Mouse (Mus musculus) kidney, embryonic 16.5 days (tissue): ENCODE measurements around the gene BC053393. TPM values are rescaled to one million over a fixed set of nuclear protein-coding genes. Genes with fewer than 3 reads are reported as not detected.

Experiments
- ATAC-seq: fragments of 200-750 bp; cut with Nextera tagmentation; 2 replicates; pipeline ENCODE4 v1.8.0; 2017; ENCODE audit warnings: moderate TSS enrichment; ENCODE audit not compliant: low FRiP score, low TSS enrichment
- H3K27ac ChIP-seq: fragments of 300-500 bp; sonication (generic); 2 replicates; pipeline ENCODE4 v1.5.1; 2014; ENCODE audit warnings: low read length
- H3K27me3 ChIP-seq: fragments of 300-500 bp; sonication (generic); 2 replicates; pipeline ENCODE4 v1.6.1; 2014; ENCODE audit warnings: low read length, control low read depth, mixed read lengths; ENCODE audit not compliant: insufficient read depth
- H3K36me3 ChIP-seq: fragments of 300-500 bp; sonication (generic); 2 replicates; pipeline ENCODE4 v1.6.1; 2014; ENCODE audit warnings: low read length, control low read depth, mixed read lengths; ENCODE audit not compliant: insufficient read depth
- H3K4me1 ChIP-seq: fragments of 300-500 bp; sonication (generic); 2 replicates; pipeline ENCODE4 v1.6.1; 2014; ENCODE audit warnings: low read length, control low read depth, mixed read lengths; ENCODE audit not compliant: insufficient read depth
- H3K4me2 ChIP-seq: fragments of 300-500 bp; sonication (generic); replicated peaks from 2 replicates; pipeline ENCODE4 v1.6.1; 2014; ENCODE audit warnings: low read depth, low read length
- H3K4me3 ChIP-seq: fragments of 300-500 bp; sonication (generic); 2 replicates; pipeline ENCODE4 v1.5.1; 2014; ENCODE audit warnings: mild to moderate bottlenecking, low read length
- H3K9ac ChIP-seq: fragments of 300-500 bp; sonication (generic); replicated peaks from 2 replicates; pipeline ENCODE4 v1.6.1; 2014; ENCODE audit warnings: low read length
- H3K9me3 ChIP-seq: fragments of 300-500 bp; sonication (generic); 2 replicates; pipeline ENCODE4 v1.6.1; 2016; ENCODE audit warnings: low read length, control low read depth
- WGBS: fragments of 180-500 bp; shearing (Covaris S2); extraction: QIAGEN DNeasy Blood & Tissue Kit; methylation state at CpG from one replicate; pipeline ENCODE4 v1.1.7; 2014; 5-methylcytosine and 5-hydroxymethylcytosine counted together
- polyA plus RNA-seq: library from polyadenylated mRNA; unstranded; fragments of >200 nt; fragmentation: Nextera tagmentation; extraction: Ambion mirVana; gene quantifications from 2 replicates; pipeline ENCODE4 v1.2.1, GENCODE M21; 2015

The BC053393 gene
- polyA plus RNA-seq, 1 experiment from 2014 or later = not detected

DNA sequence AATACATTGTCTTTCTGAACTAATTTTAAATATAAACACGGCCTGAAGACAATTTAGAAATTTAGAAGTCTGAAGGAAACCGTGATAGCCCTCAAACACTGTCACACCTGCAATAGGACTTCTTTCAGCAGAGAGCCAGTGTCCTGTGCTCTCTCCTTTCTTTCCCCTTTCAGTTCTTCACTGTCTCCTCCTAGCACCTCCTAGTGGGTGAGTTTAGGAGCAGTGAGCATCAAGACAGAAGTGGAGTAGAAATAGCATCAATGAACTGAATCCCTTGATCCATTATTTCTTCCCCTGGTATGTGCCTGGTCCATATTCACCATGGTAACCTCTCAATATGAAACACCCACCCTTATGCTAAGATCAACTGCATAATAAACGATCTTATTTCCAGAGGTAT lies 65.2 kb downstream of the BC053393 start:
- no peaks in the 10 kb centered on the region for H3K36me3 ChIP-seq
- H3K4me2 ChIP-seq = no peak overlapping the region
- no peaks in the 10 kb centered on the region for H3K4me1 ChIP-seq
- no peak overlapping the region for H3K27ac ChIP-seq
- no peak overlapping the region for H3K4me3 ChIP-seq
- WGBS = 78% methylated on average over 3 of the region's 3 CpGs
- H3K27me3 ChIP-seq = no peaks in the 10 kb centered on the region
- H3K9me3 ChIP-seq = no peaks in the 10 kb centered on the region
- ATAC-seq = no peak
- no peak overlapping the region for H3K9ac ChIP-seq

Other genes starting within 250 kb of the BC053393 start
- gene Itk, start 182.0 kb upstream of the BC053393 start, polyA plus RNA-seq = 0.16 and 0.22 TPM in 2 replicates
- not detected in 2 replicates for gene Fam71b, start 175.0 kb upstream of the BC053393 start, polyA plus RNA-seq
- gene Med7, start 134.6 kb upstream of the BC053393 start, polyA plus RNA-seq = 75.1 and 76.7 TPM in 2 replicates
- gene Havcr2, start 116.6 kb upstream of the BC053393 start, polyA plus RNA-seq = 0.09 and 0.21 TPM in 2 replicates
- not detected in 2 replicates for gene Gm12169, start 47.3 kb upstream of the BC053393 start, polyA plus RNA-seq
- gene Dppa1, start 57.7 kb downstream of the BC053393 start, polyA plus RNA-seq = not detected in 2 replicates
- 0.30 and 0.36 TPM in 2 replicates for gene Timd2, start 135.5 kb downstream of the BC053393 start, polyA plus RNA-seq
- 0.33 and 0.62 TPM in 2 replicates for gene Havcr1, start 163.5 kb downstream of the BC053393 start, polyA plus RNA-seq
- 0.32 and 0.39 TPM in 2 replicates for gene Timd4, start 239.3 kb downstream of the BC053393 start, polyA plus RNA-seq